Mouse (Mus musculus): Measurements from ENCODE around the gene Mvd. TPM values are rescaled to one million over a fixed set of nuclear protein-coding genes. Genes with fewer than 3 reads are reported as not detected.

Mvd gene
- polyA plus RNA-seq (2012; rRNA removed), result 18.8 and 30.5 TPM in 2 replicates

- Histone ChIP-seq H3K27me3 (ENCODE audit: control insufficient read depth, insufficient read depth, low read length) (no peaks in the 10 kb centered on the region), H3K4me3 (ENCODE audit: low read depth, low read length) (peak within 1 kb of the TSS; percentile 75)
Observed at GRCm38 (mm10) chr8:122443262-122444006, at the start of gene Mvd. Gene Mvd (minus strand): TSS chr8:122443422.

GRCm38 (mm10) chr8:122488387-122488786 is 45.2 kb upstream of the Mvd start:
- H3K27ac ChIP-seq (ENCODE audit: insufficient read depth, low read depth, low read length), result no peak overlapping the region
- H3K36me3 ChIP-seq (ENCODE audit: control insufficient read depth, insufficient read depth, low read length), result peaks cover 11% of the 10 kb centered on the region; the same call in 1 of the 2 replicates
- no peak for TF ChIP-seq POLR2A (IDR thresholded peaks at IDR 0.05; ENCODE audit: low read depth, low read length)
- no peak for TF ChIP-seq CTCF (IDR thresholded peaks at IDR 0.05; ENCODE audit: extremely low read depth, insufficient read length, insufficient replicate concordance, low read depth, low read length)
- H3K27me3 ChIP-seq (ENCODE audit: control insufficient read depth, insufficient read depth, low read length), result no peaks in the 10 kb centered on the region
- H3K4me3 ChIP-seq (ENCODE audit: low read depth, low read length), result no peak overlapping the region
- WGBS, result 94% methylated on average over 9 of the region's 9 CpGs
- no peaks in the 10 kb centered on the region for H3K4me1 ChIP-seq (ENCODE audit: control insufficient read depth, insufficient read depth, insufficient read length, low read length)

More at GRCm38 (mm10) chr8:122443262-122444006, at the start of gene Mvd:
- Histone ChIP-seq H3K36me3 (ENCODE audit: control insufficient read depth, insufficient read depth, low read length) (no peaks in the 10 kb centered on the region), H3K4me1 (ENCODE audit: control insufficient read depth, insufficient read depth, insufficient read length, low read length) (peaks cover 8% of the 10 kb centered on the region), H3K27ac (ENCODE audit: insufficient read depth, low read depth, low read length) (peak within 1 kb of the TSS; percentile 94)
- TF ChIP-seq CTCF (IDR thresholded peaks at IDR 0.05; ENCODE audit: extremely low read depth, insufficient read length, insufficient replicate concordance, low read depth, low read length), result peak; percentile 32; the same call in 1 of the 2 replicates
- TF ChIP-seq POLR2A (IDR thresholded peaks at IDR 0.05; ENCODE audit: low read depth, low read length), result peak; percentile 93
- under 1% methylated on average over 47 of the region's 47 CpGs for WGBS

DNA sequence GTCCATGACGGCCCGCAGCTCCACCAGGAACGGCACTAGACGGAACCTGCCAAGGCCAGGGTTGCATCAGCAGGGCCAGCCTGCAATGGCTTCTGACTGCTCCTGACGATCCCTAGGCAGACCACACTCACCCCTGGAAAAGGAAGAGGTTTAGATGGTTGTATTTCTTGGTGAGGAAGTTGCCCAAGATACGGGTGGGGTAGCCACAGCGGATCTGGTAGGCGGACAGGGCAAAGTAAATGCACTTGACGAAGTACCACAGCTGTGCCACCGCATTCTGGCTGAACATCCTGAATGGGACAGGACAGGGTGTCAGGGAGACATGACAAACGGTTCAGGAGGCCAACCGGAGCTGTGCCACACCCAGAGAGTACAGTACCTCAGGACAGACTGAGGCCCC is 41.6 kb upstream of the Mvd start:
- WGBS, result 74% methylated on average over 12 of the region's 12 CpGs

GRCm38 (mm10) chr8:122483877-122484276 is 40.7 kb upstream of the Mvd start:
- no peaks in the 10 kb centered on the region for H3K4me1 ChIP-seq (ENCODE audit: control insufficient read depth, insufficient read depth, insufficient read length, low read length)
- H3K4me3 ChIP-seq (ENCODE audit: low read depth, low read length), result no peak overlapping the region
- H3K36me3 ChIP-seq (ENCODE audit: control insufficient read depth, insufficient read depth, low read length), result peaks cover 41% of the 10 kb centered on the region
- no peaks in the 10 kb centered on the region for H3K27me3 ChIP-seq (ENCODE audit: control insufficient read depth, insufficient read depth, low read length)
- WGBS, result 98% methylated on average over 7 of the region's 7 CpGs
- H3K27ac ChIP-seq (ENCODE audit: insufficient read depth, low read depth, low read length), result no peak overlapping the region
- TF ChIP-seq POLR2A (IDR thresholded peaks at IDR 0.05; ENCODE audit: low read depth, low read length) (no peak), CTCF (IDR thresholded peaks at IDR 0.05; ENCODE audit: extremely low read depth, insufficient read length, insufficient replicate concordance, low read depth, low read length) (no peak)

More for the DNA sequence above, 41.6 kb upstream of the Mvd start:
- H3K27me3 ChIP-seq (ENCODE audit: control insufficient read depth, insufficient read depth, low read length), result no peaks in the 10 kb centered on the region
- no peaks in the 10 kb centered on the region for H3K4me1 ChIP-seq (ENCODE audit: control insufficient read depth, insufficient read depth, insufficient read length, low read length)
- TF ChIP-seq CTCF (IDR thresholded peaks at IDR 0.05; ENCODE audit: extremely low read depth, insufficient read length, insufficient replicate concordance, low read depth, low read length) (no peak), POLR2A (IDR thresholded peaks at IDR 0.05; ENCODE audit: low read depth, low read length) (no peak)
- no peak overlapping the region for H3K27ac ChIP-seq (ENCODE audit: insufficient read depth, low read depth, low read length)
- no peak overlapping the region for H3K4me3 ChIP-seq (ENCODE audit: low read depth, low read length)
- peaks cover 32% of the 10 kb centered on the region for H3K36me3 ChIP-seq (ENCODE audit: control insufficient read depth, insufficient read depth, low read length)

- H3K4me1 ChIP-seq (ENCODE audit: control insufficient read depth, insufficient read depth, insufficient read length, low read length), result no peaks in the 10 kb centered on the region
- no peaks in the 10 kb centered on the region for H3K27me3 ChIP-seq (ENCODE audit: control insufficient read depth, insufficient read depth, low read length)
- no peak overlapping the region for H3K4me3 ChIP-seq (ENCODE audit: low read depth, low read length)
- H3K27ac ChIP-seq (ENCODE audit: insufficient read depth, low read depth, low read length), result no peak overlapping the region
- no peak for TF ChIP-seq CTCF (IDR thresholded peaks at IDR 0.05; ENCODE audit: extremely low read depth, insufficient read length, insufficient replicate concordance, low read depth, low read length)
- no peak for TF ChIP-seq POLR2A (IDR thresholded peaks at IDR 0.05; ENCODE audit: low read depth, low read length)
- peaks cover 51% of the 10 kb centered on the region for H3K36me3 ChIP-seq (ENCODE audit: control insufficient read depth, insufficient read depth, low read length)
- 94% methylated on average over 8 of the region's 8 CpGs for WGBS
Observed at GRCm38 (mm10) chr8:122482448-122482847, 39.2 kb upstream of the Mvd start.

DNA sequence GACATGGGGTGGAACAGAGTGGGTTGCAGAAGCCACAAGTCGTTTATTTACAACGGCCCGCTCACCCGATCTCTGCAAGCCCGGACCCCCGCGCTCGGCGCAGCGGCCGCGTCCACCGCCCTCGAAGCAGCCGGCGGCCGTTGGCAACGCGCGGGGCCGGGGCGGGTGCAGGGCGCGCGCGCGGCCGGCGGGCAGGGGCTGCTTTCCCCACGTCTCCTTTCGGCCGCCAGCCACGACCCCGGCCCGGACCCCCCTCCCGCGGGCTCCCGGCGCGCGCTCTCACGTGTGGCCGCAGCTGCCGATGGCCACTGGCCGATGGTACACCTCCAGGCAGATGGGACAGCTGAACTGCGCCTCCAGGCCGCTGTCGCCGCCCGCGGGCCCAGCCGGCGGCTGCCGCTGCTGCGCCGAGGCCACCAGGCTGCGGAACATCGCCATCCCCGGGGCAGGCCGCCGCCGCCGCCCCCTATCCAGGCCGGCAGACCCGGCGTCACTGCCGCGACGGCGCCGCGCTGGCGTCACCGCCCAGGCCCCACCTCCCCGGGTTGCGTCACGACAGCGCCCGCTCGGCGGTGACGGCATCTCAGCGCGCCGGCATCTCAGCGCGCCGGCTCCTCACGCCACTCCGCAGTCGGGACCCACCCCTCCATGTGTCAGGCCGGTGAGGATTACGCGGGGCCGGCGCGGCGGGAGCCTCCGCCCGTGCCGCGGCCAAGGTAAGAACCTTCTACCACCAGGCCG is 32.5 kb upstream of the Mvd start, which contains the start of the genes Rnf166 and Ctu2:
Gene Rnf166 (minus strand): TSS at position 485 of the 741 bp plus-strand sequence.
Gene Ctu2 (plus strand): TSS at position 564 of the 741 bp plus-strand sequence.
- H3K27ac ChIP-seq (ENCODE audit: insufficient read depth, low read depth, low read length), result peak within 1 kb of the TSS; percentile 56
- no peaks in the 10 kb centered on the region for H3K27me3 ChIP-seq (ENCODE audit: control insufficient read depth, insufficient read depth, low read length)
- under 1% methylated on average over 103 of the region's 103 CpGs for WGBS
- TF ChIP-seq POLR2A (IDR thresholded peaks at IDR 0.05; ENCODE audit: low read depth, low read length) (no peak; the same call in 1 of the 2 replicates), CTCF (IDR thresholded peaks at IDR 0.05; ENCODE audit: extremely low read depth, insufficient read length, insufficient replicate concordance, low read depth, low read length) (no peak)
- H3K4me1 ChIP-seq (ENCODE audit: control insufficient read depth, insufficient read depth, insufficient read length, low read length), result peaks cover 14% of the 10 kb centered on the region; the same call in 1 of the 2 replicates
- H3K4me3 ChIP-seq (ENCODE audit: low read depth, low read length), result peak within 1 kb of the TSS; percentile 95
- peaks cover 24% of the 10 kb centered on the region for H3K36me3 ChIP-seq (ENCODE audit: control insufficient read depth, insufficient read depth, low read length)

All from small intestine, adult 2 months (tissue).